Mouse (Mus musculus): ENCODE results near the gene Exoc3l4. TPM values are rescaled to one million over a fixed set of nuclear protein-coding genes. Genes with fewer than 3 reads are reported as not detected.

Exoc3l4 gene
- 2.6 and 3.6 TPM in 2 replicates for polyA plus RNA-seq (2021; fragmentation: Nextera tagmentation)
- long read RNA-seq, experiment 1, partial matches to known transcripts = 2 of 6 reads
- long read RNA-seq, experiment 1, other reads (novel, unspliced or antisense) = 3 of 6 reads
- long read RNA-seq, experiment 2, transcript Exoc3l4-210 (13 exons, 3,418 nt) = major isoform, 6 of 24 reads
- long read RNA-seq, experiment 2, transcript Exoc3l4-201 (14 exons, 2,778 nt) = minor isoform, 5 of 24 reads
- long read RNA-seq, experiment 2, partial matches to known transcripts = 2 of 24 reads
- long read RNA-seq, experiment 2, other reads (novel, unspliced or antisense) = 11 of 24 reads

DNA sequence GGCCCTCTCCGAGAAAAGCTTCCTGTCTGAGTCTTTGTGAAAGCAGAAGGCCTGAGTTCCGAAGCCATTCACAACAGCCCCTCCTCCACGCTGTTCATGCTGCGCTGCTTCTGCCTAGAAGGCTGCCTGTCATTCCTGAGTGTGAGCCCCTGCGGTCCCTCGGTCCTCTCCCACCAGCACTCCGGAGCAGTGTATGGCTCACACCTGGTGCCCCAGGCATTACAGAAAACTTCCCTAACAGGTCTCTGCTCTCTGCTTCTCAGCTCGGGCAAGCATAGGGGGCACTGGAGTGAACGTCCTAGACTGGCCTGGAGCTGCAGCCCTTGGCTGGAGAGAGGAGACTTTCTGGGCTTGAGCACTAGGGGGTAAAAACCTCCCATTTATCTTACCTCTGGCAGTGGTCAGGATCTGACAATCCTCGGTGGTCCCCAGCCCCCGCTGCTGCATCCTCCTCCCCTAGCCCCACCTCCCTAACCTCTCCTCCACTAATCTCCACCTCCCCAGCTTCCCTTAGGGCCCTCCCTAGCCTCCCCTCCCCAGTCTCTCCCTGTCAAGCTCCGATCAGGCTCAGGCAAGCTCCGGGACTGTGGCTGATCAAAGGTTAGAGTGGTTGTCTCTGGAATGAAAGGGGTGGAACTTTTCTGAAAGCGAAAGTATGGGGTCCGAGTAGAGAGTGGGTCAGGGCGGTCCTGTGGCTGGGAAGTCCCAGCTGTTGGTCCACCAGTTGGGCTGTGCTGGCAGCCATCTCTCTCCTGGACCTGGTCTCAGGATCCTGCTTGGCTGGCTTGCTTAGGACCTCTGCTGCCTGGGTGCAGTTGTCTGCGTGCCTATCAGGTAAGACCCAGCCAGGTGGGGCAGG is at the start of gene Exoc3l4:
TSS of gene Exoc3l4 (plus strand) at position 97 of the 859 bp plus-strand sequence.

DNA sequence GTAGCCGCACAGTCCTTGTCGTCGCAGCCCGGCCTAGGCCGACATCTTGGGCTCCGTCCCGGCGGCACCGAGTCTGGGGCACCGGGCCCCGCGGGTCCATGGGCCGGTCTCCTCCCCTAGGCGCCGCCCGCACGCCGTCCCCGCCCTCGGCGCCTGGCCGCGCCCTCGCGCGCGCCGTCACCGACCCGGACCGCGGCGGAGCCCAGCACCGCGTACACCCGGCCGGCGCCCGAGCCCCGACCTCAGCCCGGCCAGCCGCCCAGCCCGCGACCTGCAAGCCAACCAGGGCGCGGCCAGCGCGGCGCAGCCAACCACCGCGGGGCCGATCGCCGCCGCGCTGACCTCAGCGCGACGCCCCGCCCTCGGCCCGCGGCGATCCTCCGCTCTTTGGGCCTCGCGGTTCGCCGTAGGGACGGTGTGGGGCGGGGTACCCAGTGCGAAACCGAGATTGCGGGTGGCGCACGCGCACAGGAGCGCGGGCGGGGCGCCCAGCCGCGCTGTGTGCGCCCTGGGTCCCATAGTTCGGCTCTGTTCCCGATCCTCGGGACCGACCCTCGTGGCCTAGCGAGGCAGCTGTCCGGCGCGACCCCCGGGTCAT is 39.3 kb upstream of the Exoc3l4 start, which contains the start of gene Cdc42bpb:
TSS of gene Cdc42bpb (minus strand) at position 343 of the 598 bp plus-strand sequence.

GRCm38 (mm10) chr12:111406622-111407021 is 10.2 kb upstream of the Exoc3l4 start, which contains the start of gene Lbhd2:
TSS of gene Lbhd2 (plus strand) at chr12:111406809.

DNA sequence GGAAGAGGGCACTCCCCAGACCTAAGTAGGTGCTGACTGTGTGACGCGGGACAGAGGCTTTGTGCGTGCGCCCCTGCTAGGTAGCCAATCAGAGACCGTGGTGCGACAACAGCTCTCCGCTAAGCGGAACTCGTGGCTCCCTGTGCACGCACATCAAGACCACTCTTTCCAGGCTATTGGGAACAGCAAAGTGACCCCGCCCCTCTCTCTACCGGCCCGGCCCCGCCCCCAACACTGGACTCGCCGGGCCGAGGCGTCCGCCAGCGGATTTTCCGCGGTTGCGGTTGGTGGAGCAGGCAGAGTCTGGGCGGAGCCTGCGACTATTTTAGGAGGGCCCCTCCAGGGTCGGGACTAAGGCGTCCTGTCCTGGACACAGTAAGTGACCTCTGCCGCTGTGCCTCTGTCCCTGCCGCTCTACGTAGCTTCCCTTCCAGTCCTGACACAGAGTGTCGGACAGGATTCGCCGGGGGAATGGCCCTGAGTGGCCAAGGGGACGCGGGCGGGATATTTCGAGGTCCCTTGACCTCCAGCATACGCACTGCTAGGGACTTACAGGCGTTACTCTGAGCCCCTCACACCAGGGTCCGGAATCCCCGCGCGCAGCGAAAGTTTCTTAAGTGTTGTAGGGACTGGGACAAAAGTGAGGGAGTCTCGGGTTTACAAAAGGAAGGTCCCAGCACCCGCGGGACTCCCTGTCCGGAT is 25.6 kb downstream of the Exoc3l4 start, which contains the start of gene Tnfaip2:
TSS of gene Tnfaip2 (plus strand) at position 161 of the 702 bp plus-strand sequence.

Other genes starting within 250 kb of the Exoc3l4 start
- not detected in 2 replicates for gene 4930595D18Rik, start 232.5 kb upstream of the Exoc3l4 start, polyA plus RNA-seq (2021; fragmentation: Nextera tagmentation)
- 12.6 and 23.2 TPM in 2 replicates for gene Amn, start 145.9 kb upstream of the Exoc3l4 start, polyA plus RNA-seq (2021; fragmentation: Nextera tagmentation)
- gene Cdc42bpb, start 39.3 kb upstream of the Exoc3l4 start, polyA plus RNA-seq (2021; fragmentation: Nextera tagmentation) = 22.0 and 23.9 TPM in 2 replicates
- 42.9 and 56.3 TPM in 2 replicates for gene Lbhd2, start 10.2 kb upstream of the Exoc3l4 start, polyA plus RNA-seq (2021; fragmentation: Nextera tagmentation)
- gene Tnfaip2, start 25.5 kb downstream of the Exoc3l4 start, polyA plus RNA-seq (2021; fragmentation: Nextera tagmentation) = 2.5 and 3.5 TPM in 2 replicates
- 3.0 and 4.5 TPM in 2 replicates for gene Gm266, start 68.8 kb downstream of the Exoc3l4 start, polyA plus RNA-seq (2021; fragmentation: Nextera tagmentation)
- 397 and 486 TPM in 2 replicates for gene Eif5, start 121.0 kb downstream of the Exoc3l4 start, polyA plus RNA-seq (2021; fragmentation: Nextera tagmentation)
- 11.7 and 12.7 TPM in 2 replicates for gene Mark3, start 157.5 kb downstream of the Exoc3l4 start, polyA plus RNA-seq (2021; fragmentation: Nextera tagmentation)

Measured in layer of hippocampus, adult 6 months (tissue).